Mouse (Mus musculus) gonadal fat pad, adult 2 months (tissue): ENCODE data around the gene Cd83. TPM values are rescaled to one million over a fixed set of nuclear protein-coding genes. Genes with fewer than 3 reads are reported as not detected.

Experiments used
- DNase-seq: peaks from one replicate; pipeline ENCODE4 v3.0.0-alpha.2; 2012; ENCODE audit warnings: low read depth
- polyA plus RNA-seq: library from polyadenylated mRNA; depleted of rRNA; stranded (reverse); fragments of >200 nt; gene quantifications from 2 replicates; pipeline ENCODE4 v1.2.3, GENCODE M21; 2012

The Cd83 gene
- polyA plus RNA-seq, 1 experiment = 5.4 TPM

DNA sequence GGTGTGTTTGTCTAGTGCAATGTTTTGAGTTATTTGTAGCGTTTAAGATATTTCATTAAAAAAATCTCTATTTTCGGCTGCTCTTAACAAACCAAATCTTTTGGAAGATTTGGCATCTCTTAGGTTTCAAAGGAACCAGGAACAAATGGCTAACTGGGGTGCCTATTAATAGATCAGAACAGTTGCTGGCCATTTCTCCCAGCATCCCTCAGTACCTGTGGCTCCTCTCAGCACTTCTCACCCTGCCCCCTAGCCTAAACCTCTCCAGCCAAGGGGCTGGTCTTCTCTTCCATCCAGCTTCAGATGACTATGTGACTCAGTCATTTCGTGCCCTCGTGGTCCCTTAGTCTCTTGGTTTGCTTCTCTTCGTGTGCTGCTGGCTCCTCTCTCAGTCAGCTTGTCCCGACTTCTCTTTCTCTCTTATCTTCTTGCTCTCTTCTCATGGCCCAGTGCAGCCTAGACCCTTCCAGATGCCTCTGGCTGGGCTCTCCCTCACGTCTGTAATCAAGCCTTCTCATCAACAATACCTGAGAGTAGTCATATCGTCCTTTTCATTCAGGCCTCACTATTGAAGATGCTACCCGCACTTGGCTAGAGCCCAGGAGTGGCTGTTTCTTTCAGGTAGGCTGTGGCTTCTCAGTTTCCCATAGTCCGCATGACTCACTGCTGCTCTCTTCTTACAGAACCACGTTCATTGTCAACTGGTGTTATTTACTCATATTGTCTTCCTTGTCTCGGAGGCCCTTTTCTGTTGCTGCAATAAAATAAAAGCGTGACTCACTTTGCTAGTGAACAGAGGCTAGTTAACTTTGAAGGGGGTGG, 9.8 kb upstream of the Cd83 start:
- no peak for DNase-seq

DNA sequence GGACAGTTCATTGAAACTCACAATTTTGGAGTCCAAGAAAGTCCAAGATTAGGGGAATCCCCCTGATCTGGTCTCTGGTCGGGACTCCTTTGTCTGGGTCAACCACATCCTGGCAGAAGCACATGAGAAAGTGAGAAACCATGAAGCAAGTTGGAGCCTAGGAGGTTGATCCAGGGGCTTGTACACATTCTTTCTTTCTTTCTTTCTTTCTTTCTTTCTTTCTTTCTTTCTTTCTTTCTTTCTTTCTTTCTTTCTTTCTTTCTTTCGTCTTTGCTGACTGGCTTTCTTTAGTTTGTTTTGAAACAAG, 9.2 kb upstream of the Cd83 start:
- no peak for DNase-seq

DNA sequence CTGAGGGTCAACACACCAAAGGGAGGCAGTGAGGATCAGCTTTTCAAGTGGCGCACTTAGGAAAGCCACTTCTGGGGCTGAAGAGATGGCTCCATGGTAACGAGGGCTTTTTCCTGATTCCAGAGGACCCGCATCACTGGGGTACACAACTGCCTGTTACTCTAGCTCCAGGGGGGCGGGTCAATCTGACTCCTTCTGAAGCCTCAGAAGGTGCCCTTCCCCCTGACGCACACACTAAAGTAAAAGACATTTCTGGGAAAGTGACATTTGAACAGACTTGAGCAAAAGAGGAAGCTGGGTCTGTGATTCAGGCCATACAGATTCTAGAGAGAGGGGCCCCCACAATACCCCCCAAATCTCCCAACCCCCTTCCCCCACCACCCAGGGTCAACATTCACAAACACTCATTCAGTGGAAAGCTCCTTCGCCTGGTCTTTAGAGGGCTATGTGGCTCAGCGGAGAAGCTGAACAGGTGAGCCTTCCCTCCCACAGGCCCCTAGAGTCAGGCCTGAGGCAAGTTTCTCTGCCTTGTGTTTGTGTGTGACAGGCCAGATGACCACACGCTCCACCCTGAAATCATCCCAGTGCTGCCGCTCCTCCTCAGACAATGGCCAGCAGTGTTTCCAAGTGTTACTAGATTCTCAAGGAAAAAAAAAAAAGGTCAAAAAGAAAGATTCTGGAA, 7.1 kb upstream of the Cd83 start:
- DNase-seq = no peak

DNA sequence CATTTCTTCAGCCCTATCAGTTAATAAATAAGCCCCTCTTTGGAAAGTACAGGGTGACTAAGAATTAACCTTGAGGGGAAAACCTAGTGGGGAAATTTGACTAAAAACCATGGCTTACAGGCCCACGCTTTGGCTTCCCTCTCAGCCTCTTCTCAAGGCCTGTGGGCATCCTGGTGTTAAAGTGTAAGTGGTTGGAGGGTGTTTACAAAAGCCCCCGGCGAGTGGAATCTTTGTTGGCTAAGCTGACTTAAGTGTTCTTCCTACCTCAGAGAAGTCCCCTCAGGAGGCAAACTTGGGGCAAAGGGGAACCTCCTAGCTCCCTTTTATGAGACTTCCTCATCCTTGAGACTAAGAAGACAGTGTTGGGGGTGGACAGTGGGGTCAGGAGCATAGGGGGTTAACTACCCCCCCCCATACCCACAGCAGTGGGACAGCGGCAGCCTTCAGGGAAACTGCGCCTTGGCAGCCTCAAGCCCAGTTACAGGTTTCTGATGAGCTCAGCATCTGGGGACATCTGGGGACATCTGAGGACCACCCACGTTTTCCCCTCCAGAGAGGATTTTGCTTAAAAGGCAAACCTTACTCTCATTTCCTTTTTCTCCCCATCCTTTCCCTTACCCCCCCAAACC, 6.4 kb upstream of the Cd83 start:
- no peak for DNase-seq

DNA sequence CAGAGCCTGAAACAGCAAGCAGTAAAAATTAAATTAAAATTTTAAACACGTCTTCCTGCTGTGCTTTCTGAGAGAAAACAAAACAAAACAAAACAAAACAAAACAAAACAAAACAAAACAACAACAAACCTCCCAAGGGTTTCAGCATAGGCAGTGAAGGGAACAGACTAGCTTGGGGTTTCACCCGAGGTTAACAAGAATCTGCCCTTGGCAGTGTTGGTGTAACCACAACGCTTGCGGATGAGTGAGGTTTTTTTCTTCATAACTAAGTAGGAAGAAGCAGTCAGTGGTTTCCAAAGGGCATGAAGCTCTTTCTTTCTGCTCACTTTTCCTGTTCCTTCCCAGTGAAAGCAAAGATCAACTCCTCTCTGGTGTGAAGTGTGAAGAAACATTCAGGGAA, 5.6 kb upstream of the Cd83 start:
- no peak for DNase-seq

DNA sequence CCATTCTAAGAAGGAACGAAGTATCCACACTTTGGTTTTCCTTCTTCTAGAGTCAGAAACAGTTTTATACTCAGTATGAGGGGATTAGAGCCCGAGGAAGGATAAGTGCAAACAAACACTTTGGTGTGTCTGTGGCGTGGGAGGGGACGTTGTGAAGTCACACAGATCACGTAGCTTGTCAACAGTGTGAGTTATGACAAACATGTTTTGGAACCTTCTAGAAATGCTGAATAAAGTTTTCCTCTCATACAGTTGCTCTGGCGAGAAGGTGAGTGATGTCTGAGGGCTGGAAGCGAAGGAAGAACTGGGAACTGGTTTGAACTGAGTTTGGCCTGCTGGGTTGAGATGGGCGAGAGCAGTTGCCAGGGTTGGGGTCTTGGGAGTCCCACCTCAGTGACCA, 4.5 kb upstream of the Cd83 start:
- no peak for DNase-seq

DNA sequence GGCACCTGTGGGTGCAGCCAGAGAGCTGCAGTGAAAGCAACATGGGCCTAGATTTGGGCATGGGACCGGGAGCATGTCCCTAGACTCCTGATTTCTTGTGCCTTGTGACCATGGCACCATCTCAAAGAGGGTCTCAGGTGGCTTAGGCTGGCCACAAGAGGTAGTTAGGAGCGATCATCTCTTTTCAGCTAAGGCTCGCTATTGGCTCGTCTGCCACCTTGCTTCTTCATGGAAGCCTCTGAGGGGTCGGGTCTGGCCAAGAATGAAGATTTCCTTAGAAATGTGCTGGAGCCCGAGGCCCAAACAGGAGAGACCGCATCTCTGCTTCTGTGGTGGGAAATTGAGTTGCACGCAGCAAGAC, 1.1 kb downstream of the Cd83 start:
- no peak for DNase-seq

DNA sequence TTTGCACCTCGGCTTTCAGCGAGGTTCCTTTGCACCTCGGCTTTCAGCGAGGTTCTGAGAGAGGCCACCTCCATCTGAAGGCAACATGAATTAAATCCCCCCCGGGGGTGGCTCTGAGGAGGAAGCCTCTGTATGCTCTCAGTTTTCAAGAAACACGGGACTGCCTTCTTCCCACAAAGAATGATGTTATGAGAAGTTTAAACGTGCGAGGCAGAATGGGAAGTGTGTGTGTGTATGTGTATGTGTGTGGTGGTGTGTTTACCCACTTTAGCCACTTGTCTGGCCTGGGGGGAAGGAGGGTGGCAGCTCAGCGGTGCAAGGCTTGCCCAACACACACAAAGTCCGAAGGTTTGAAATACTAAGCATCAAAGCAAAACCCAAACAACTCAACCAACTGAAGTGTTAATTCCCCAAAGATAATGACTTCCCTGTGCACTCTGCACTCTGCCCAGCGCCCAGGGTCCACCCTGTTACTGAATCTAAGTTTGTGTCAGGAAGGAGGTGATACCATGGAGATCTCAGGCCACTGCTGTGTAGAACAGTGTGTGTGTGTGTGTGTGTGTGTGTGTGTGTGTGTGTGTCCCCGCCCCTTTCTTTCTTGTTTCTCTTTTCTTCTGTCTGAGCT, 1.7 kb downstream of the Cd83 start:
- no peak for DNase-seq

DNA sequence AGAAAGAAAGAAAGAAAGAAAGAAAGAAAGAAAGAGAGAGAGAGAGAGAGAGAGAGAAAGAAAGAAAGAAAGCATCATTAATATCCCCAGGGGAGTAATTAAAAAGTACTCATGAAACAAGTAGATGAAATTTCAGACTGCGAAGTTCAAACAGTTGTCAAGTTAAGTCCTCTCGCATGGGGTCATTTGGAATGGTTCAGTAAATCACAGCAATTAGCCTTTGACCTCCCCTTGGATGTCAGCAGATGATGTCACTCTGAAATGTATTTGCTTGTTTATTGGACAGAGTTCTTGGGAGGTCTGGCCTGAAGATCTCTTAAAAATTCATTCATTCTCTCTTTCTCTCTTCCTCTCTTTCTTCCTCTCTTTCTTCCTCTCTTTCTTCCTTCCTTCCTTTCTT, 2.7 kb downstream of the Cd83 start:
- DNase-seq = no peak

- no peak for DNase-seq
Measured at GRCm38 (mm10) chr13:43788071-43788470, 3.5 kb downstream of the Cd83 start.

DNA sequence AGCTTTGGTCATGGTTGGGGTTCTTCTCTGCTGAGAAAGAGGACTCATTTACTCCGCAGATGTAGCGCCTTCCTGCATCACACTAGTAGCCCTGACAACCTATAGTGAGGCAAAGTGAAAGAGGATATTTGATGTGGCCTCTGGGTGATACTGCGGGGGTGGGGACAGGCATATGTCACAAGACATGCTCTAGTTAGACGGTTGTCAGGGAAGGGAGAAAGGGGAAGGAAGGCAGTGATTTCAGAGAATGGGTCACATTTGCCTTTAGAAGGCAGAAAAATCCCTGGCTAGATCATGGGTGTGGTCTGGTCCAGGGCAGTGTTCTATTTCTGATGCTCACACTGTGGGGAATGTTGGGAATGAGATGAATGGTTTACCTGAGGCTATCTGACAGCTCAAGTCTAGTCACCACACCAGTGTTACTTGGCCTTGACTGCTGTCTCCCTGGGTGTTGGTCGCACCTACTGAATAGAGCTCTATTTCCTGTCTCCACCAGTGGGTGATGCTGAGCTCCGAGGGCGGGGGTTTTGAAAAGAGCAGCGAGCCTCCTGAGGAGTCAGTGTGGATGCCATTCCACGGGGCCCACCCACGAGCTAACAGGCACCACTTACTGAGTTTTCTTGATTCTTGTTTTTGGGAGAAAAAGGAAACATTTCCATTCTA, 4.5 kb downstream of the Cd83 start:
- no peak for DNase-seq

GRCm38 (mm10) chr13:43790229-43791001, 5.8 kb downstream of the Cd83 start:
- no peak for DNase-seq

DNA sequence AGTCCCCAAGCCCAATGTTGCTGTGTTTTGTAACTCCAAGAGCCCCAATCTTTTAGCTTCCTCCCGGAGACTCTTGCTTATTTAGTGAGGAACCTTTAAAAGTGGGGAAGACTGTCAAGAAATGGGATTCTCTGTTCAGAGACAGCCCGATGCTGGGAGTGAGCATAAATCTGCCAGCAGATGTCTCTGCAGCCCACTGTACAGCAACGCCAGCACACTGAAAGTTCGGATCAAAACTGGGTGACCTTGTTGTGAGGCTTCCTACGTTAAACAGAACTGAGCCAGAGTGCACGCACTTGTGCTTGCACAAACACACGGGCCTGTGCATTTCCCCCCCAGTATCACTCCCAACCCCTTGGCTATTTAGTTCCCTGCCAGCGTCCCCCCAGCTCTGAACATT, 10.8 kb downstream of the Cd83 start:
- no peak for DNase-seq

GRCm38 (mm10) chr13:43798655-43799054, 14.1 kb downstream of the Cd83 start:
- DNase-seq = no peak

- DNase-seq = no peak
Measured at GRCm38 (mm10) chr13:43800136-43800535, 15.6 kb downstream of the Cd83 start.

DNA sequence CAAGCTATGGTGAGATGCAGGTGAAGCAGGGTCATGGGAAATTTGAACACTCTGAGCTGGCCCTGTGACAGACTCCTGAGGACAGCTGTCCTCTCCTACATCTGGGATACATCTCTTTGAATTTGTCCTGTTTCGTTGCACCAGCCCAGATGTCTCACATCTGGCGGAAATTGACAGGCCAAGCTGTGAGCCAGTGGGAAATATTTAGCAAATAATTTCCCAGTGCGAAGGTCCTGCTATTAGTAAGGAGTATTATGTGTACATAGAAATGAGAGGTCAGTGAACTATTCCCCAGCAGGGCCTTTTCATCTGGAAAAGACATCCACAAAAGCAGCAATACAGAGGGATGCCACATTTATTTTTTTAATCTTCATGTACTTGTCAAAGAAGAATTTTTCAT, 17.4 kb downstream of the Cd83 start:
- no peak for DNase-seq

GRCm38 (mm10) chr13:43802361-43803137, 18.0 kb downstream of the Cd83 start:
- DNase-seq = no peak

DNA sequence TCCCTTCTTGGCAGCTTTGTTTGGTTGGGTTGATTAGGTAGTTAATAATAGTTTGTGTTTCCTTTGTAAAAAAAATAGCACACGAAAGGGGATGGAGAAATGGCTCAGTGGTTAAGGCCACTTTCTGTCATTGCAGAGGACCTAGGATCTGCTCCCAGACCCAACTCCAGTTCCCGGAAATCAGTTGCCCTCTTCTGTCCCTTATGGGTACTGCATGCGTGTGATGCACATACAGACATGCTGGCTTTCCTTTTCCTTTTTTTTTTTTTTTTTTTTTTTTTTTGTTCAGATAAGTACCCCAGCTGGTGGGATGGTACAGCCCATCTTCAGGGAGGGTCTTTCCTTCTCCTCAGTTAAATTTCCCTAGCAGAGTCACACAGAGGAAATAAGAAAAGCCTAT, 20.1 kb downstream of the Cd83 start:
- DNase-seq = no peak

GRCm38 (mm10) chr13:43805159-43805758, 20.7 kb downstream of the Cd83 start:
- DNase-seq = no peak
